Mouse (Mus musculus): ENCODE measurements at regions not wholly inside any gene's neighbourhood (a gene's known extent, or its start where the extent isn't known, plus 50 kb on each side); places are given as distances from the start of the nearest gene placed in this dataset.

- TF ChIP-seq CTCF (IDR thresholded peaks at IDR 0.05; ENCODE audit: low read depth, low read length) (no peak), POLR2A (IDR thresholded peaks at IDR 0.05; ENCODE audit: borderline replicate concordance, low read depth, low read length) (no peak)
Measured at GRCm38 (mm10) chr4:94082839-94083238, 473.5 kb upstream of the Gm10306 start.
